Mouse (Mus musculus) mesoderm, embryonic 11.5 days (tissue): ENCODE measurements at regions not wholly inside any gene's neighbourhood (a gene's known extent, or its start where the extent isn't known, plus 50 kb on each side); places are given as distances from the start of the nearest gene placed in this dataset.

Experiments
- DNase-seq: peaks from one replicate; pipeline ENCODE4 v3.0.0-alpha.2; 2012; ENCODE audit warnings: low read depth, low spot score

GRCm38 (mm10) chr16:30652692-30653091 is 53.2 kb downstream of the Fam43a start:
- no peak for DNase-seq

GRCm38 (mm10) chr16:30653806-30654205 is 54.3 kb downstream of the Fam43a start:
- no peak for DNase-seq

- DNase-seq: no peak
Measured at GRCm38 (mm10) chr16:30654226-30654625, 54.7 kb downstream of the Fam43a start.

GRCm38 (mm10) chr16:30655798-30656221 is 56.3 kb downstream of the Fam43a start:
- DNase-seq: peak; percentile 25

- DNase-seq: no peak
Measured at GRCm38 (mm10) chr16:30656881-30657280, 57.4 kb downstream of the Fam43a start.

- no peak for DNase-seq
Measured at GRCm38 (mm10) chr16:30658921-30659320, 59.4 kb downstream of the Fam43a start.

- no peak for DNase-seq
Measured at GRCm38 (mm10) chr16:30661086-30661977, 61.8 kb downstream of the Fam43a start.

GRCm38 (mm10) chr16:30663055-30663454 is 63.5 kb downstream of the Fam43a start:
- DNase-seq: no peak

- DNase-seq: no peak
Measured at GRCm38 (mm10) chr16:30663971-30664370, 64.4 kb downstream of the Fam43a start.

- no peak for DNase-seq
Measured at GRCm38 (mm10) chr16:30664433-30664832, 64.9 kb downstream of the Fam43a start.

- no peak for DNase-seq
Measured at GRCm38 (mm10) chr16:30665881-30666280, 66.4 kb downstream of the Fam43a start.

- DNase-seq: no peak
Measured at GRCm38 (mm10) chr16:30669883-30670282, 70.4 kb downstream of the Fam43a start.

- DNase-seq: no peak
Measured at GRCm38 (mm10) chr16:30671584-30671983, 72.1 kb downstream of the Fam43a start.

- DNase-seq: no peak
Measured at GRCm38 (mm10) chr16:30672776-30673550, 73.4 kb downstream of the Fam43a start.

- no peak for DNase-seq
Measured at GRCm38 (mm10) chr16:30673662-30674061, 74.1 kb downstream of the Fam43a start.

- no peak for DNase-seq
Measured at GRCm38 (mm10) chr16:30675829-30676228, 76.3 kb downstream of the Fam43a start.

GRCm38 (mm10) chr16:30677016-30677415 is 77.5 kb downstream of the Fam43a start:
- no peak for DNase-seq

- no peak for DNase-seq
Measured at GRCm38 (mm10) chr16:30677896-30678707, 78.6 kb downstream of the Fam43a start.

- DNase-seq: no peak
Measured at GRCm38 (mm10) chr16:30678708-30679492, 79.4 kb downstream of the Fam43a start.

- DNase-seq: no peak
Measured at GRCm38 (mm10) chr16:30679493-30679811, 79.9 kb downstream of the Fam43a start.

- no peak for DNase-seq
Measured at GRCm38 (mm10) chr16:30681421-30681820, 81.9 kb downstream of the Fam43a start.
